Mouse (Mus musculus) MEL (cell line): ENCODE data around the gene Ska3.

Experiments
- CTCF ChIP-seq, 3 experiments: IDR thresholded peaks in 2 of 3; conservative IDR thresholded peaks in 1 of 3; 2 replicates each; pipeline ENCODE4 v1.5.1; 2011 to 2012; ENCODE audit warnings: low read length in 3 of 3, low read depth in 2 of 3, mild to moderate bottlenecking in 2 of 3, improper control_type of control experiment in 1 of 3, inconsistent platforms in 1 of 3, mixed read lengths in 1 of 3, moderate library complexity in 1 of 3; ENCODE audit not compliant: control insufficient read depth in 1 of 3, insufficient read depth in 1 of 3, poor library complexity in 1 of 3, severe bottlenecking in 1 of 3
- ETS1 ChIP-seq: IDR thresholded peaks from 2 replicates; pipeline ENCODE4 v1.6.1; 2012; ENCODE audit warnings: low read depth, mild to moderate bottlenecking, inconsistent platforms, low read length, improper control_type of control experiment, moderate library complexity
- GATA1 ChIP-seq: IDR thresholded peaks from 2 replicates; pipeline ENCODE4 v1.6.1; 2011; ENCODE audit warnings: low read depth, low read length, improper control_type of control experiment
- HCFC1 ChIP-seq: IDR thresholded peaks from 2 replicates; pipeline ENCODE4 v1.6.1; 2012; ENCODE audit warnings: low read depth, mild to moderate bottlenecking, inconsistent platforms, low read length, improper control_type of control experiment, moderate library complexity
- MAFK ChIP-seq: IDR thresholded peaks from 2 replicates; pipeline ENCODE4 v1.6.1; 2011; ENCODE audit warnings: low read depth, mild to moderate bottlenecking, low read length, improper control_type of control experiment, borderline replicate concordance
- MAZ ChIP-seq: IDR thresholded peaks from 2 replicates; pipeline ENCODE4 v1.6.1; 2012; ENCODE audit warnings: low read depth, mild to moderate bottlenecking, inconsistent platforms, low read length, improper control_type of control experiment
- MXI1 ChIP-seq: IDR thresholded peaks from 2 replicates; pipeline ENCODE4 v1.6.1; 2011; ENCODE audit warnings: mild to moderate bottlenecking, low read depth, low read length, improper control_type of control experiment
- POLR2A ChIP-seq, 2 experiments: IDR thresholded peaks; 2 replicates each; pipeline ENCODE4 v1.6.1; 2011 to 2012; ENCODE audit warnings: low read length in 2 of 2, mild to moderate bottlenecking in 2 of 2, control low read depth in 1 of 2, improper control_type of control experiment in 1 of 2, low read depth in 1 of 2, moderate library complexity in 1 of 2; ENCODE audit not compliant: control insufficient read depth in 1 of 2, insufficient read depth in 1 of 2, poor library complexity in 1 of 2
- TAL1 ChIP-seq: IDR thresholded peaks from 2 replicates; pipeline ENCODE4 v1.6.1; 2012; ENCODE audit warnings: mild to moderate bottlenecking, inconsistent platforms, low read length, moderate library complexity, mixed read lengths
- TBP ChIP-seq: IDR thresholded peaks from 2 replicates; pipeline ENCODE4 v1.8.0; 2011; ENCODE audit warnings: low read depth, low read length, improper control_type of control experiment
- USF1 ChIP-seq: IDR thresholded peaks from 2 replicates; pipeline ENCODE4 v1.6.1; 2014; ENCODE audit warnings: low read depth, mild to moderate bottlenecking, inconsistent platforms, low read length, improper control_type of control experiment, moderate library complexity
- USF2 ChIP-seq, 2 experiments: IDR thresholded peaks; 2 replicates each; pipeline ENCODE4 v1.6.1; 2011 to 2012; ENCODE audit warnings: improper control_type of control experiment in 2 of 2, low read length in 2 of 2, borderline replicate concordance in 1 of 2, inconsistent platforms in 1 of 2, low read depth in 1 of 2, mild to moderate bottlenecking in 1 of 2; ENCODE audit not compliant: insufficient read depth in 1 of 2

DNA sequence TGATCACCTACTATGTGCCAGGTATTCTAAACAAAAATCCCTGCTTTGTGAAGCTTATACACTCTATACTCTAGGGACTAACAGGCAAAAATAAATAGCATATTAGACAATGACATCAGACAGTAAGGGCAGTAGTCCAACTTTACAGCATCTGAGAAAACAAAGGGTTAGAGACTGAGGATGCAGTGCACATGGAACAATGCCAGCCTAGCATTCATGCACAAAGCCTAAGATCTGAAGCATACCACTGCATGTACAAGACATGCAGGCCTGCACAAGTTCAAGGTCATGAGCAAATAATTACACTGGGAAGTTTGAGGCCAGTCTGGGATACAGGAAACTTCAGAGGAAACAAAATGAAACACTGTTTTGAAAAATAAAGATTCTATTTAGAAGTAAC lies 33.5 kb upstream of the Ska3 start:
- TF ChIP-seq MXI1, result no peak
- no peak for TF ChIP-seq TAL1
- TF ChIP-seq USF2 (IDR thresholded peaks at IDR 0.05; ENCODE audit: borderline replicate concordance in 1 of 2, insufficient read depth in 1 of 2, low read depth in 1 of 2, low read length in 2 of 2), result no peak
- TF ChIP-seq CTCF (IDR thresholded peaks at IDR 0.05 in 2 of 3, conservative IDR thresholded peaks at IDR 0.05 in 1 of 3; ENCODE audit: control insufficient read depth in 1 of 3, insufficient read depth in 1 of 3, low read depth in 2 of 3, low read length in 3 of 3, poor library complexity in 1 of 3, severe bottlenecking in 1 of 3), result no peak
- no peak for TF ChIP-seq POLR2A (IDR thresholded peaks at IDR 0.05; ENCODE audit: control insufficient read depth in 1 of 2, insufficient read depth in 1 of 2, low read depth in 1 of 2, low read length in 2 of 2, poor library complexity in 1 of 2)
- TF ChIP-seq GATA1, result no peak
- no peak for TF ChIP-seq MAZ
- TF ChIP-seq USF1, result no peak
- no peak for TF ChIP-seq TBP
- no peak for TF ChIP-seq MAFK
- no peak for TF ChIP-seq ETS1
- TF ChIP-seq HCFC1, result no peak
